Mouse (Mus musculus) cerebellum, adult 11 months (tissue): ENCODE measurements around the gene Olfr1259.
"Not testable (repeated sequence)": the region's sequence is repeated elsewhere in the genome, so short reads cannot be mapped to it uniquely, and the experiment has no call there.

Experiments used
- DNase-seq: peaks from one replicate; pipeline ENCODE4 v3.0.0; 2022

Gene Olfr1259

GRCm38 (mm10) chr2:89948564-89948963, at the start of gene Olfr1259:
Gene Olfr1259, minus strand, starts transcription at chr2:89948664.
- DNase-seq = no peak

DNA sequence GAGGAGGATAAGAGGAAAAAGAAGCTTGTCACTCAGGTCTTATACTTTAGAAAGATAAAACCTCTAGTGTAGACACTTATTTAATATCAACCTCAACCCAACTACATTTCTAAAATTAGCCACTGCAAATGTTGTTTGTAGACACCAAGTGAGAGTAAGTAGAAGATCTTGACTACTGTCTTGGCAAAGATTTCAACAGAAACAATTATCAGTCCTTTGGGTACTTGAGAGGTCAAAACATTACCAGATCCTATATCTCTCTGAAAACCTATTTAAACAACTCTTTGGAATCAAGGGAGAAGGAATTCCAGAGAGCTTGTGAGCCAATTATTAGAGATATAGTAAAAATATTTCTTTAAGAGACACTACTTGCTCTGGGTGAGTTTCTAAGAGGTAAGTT, 42.5 kb upstream of the Olfr1259 start, which contains the start of gene Olfr1261:
Olfr1261 (plus strand) TSS at position 301 of the 400 bp plus-strand sequence.
- DNase-seq = no peak

DNA sequence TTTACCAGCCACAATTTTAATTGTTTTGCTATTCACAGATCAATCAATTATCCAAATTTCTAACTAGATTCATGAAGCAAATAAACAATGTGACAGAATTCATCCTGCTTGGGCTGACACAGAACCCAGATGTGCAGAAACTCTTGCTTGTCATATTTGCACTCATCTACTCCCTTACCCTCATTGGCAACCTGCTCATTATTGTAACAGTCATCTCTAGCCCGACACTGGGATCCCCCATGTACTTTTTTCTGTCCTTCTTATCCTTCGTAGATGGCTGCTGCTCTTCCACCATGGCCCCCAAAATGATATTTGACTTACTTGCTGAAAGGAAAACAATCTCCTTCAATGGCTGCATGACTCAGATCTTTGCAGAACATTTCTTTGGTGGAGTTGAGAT, 29.2 kb upstream of the Olfr1259 start:
- DNase-seq = no peak

- DNase-seq = no peak
Measured at GRCm38 (mm10) chr2:89974184-89974583, 25.7 kb upstream of the Olfr1259 start, which contains the start of gene Olfr1260. Gene Olfr1260, plus strand, starts transcription at chr2:89974340.

DNA sequence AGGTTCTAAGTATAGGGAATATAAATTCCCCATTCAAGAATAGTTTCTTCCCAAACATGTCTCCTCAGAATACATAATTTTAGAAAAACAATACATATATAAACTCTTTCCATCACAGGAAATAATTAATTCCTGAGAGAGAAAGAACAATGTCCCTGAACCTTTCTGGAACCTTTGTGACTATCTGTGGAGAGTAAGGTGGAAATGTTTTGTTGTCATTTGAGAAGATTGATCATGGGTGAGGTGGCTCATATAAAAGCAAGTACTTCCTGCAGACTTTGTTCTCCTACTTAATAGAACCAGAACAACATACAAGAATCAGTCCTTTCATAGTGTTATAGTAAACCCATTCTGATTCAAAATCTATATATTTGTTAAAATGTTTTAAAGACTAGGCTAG, 21.5 kb downstream of the Olfr1259 start, which contains the start of gene Olfr1258:
Olfr1258 (plus strand) TSS at position 301 of the 400 bp plus-strand sequence.
- DNase-seq = no peak

- not testable (repeated sequence) for DNase-seq
Measured at GRCm38 (mm10) chr2:89912616-89913015, 35.8 kb downstream of the Olfr1259 start.
